Mouse (Mus musculus): ENCODE results near the gene Pglyrp2.

- no peak for TF ChIP-seq CTCF (IDR thresholded peaks at IDR 0.05; ENCODE audit: low read depth, low read length)
- TF ChIP-seq POLR2A (IDR thresholded peaks at IDR 0.05; ENCODE audit: extremely low read depth, insufficient read depth, low read length): no peak
Measured at GRCm38 (mm10) chr17:32377137-32377536, 46.8 kb downstream of the Pglyrp2 start.
